Mouse (Mus musculus) erythroblast, embryonic 14.5 days (primary cell): ENCODE data around the gene Tti1.

ENCODE experiments used
- GATA1 ChIP-seq: IDR thresholded peaks from 2 replicates; pipeline ENCODE4 v1.6.1; 2012; ENCODE audit warnings: low read length, inconsistent platforms, mixed read lengths
- TAL1 ChIP-seq: IDR thresholded peaks from 3 replicates; pipeline ENCODE4 v1.6.1; 2012; ENCODE audit warnings: low read length, inconsistent platforms, mixed read lengths

DNA sequence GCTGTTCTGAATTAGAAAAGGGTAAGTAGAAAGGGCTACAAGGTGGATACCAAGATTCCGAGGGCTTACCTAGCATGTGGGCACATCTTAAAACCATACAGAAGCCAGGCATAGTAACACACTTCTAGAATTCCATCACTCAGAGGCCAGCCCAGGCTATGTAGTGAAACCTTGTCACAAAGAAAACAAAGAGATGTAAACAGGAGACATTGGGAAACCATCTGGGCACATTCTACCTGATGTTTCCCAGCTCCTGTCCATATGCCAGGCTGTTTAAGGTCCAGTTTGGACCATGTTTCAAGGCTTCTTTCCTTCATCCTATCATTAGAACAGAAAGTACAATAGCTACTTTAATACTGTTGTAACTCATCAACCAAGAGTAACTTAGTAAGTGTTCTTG, 9.3 kb upstream of the Tti1 start:
- TF ChIP-seq GATA1 (no peak), TAL1 (no peak)
